Mouse (Mus musculus): ENCODE measurements around the gene Cfap298. TPM values are rescaled to one million over a fixed set of nuclear protein-coding genes. Genes with fewer than 3 reads are reported as not detected.

Cfap298 gene
- polyA plus RNA-seq, 1 experiment, result not detected

GRCm38 (mm10) chr16:90921471-90922159 is 13.3 kb downstream of the Cfap298 start:
- 69% methylated on average over 10 of the region's 10 CpGs for WGBS
- Histone ChIP-seq H3K4me1 (ENCODE audit: control insufficient read depth, insufficient read depth, low read length) (no peaks in the 10 kb centered on the region), H3K27ac (ENCODE audit: insufficient read depth, low read depth, low read length) (no peak overlapping the region), H3K4me3 (ENCODE audit: insufficient read depth, low read depth, low read length) (no peak overlapping the region)
- TF ChIP-seq CTCF (IDR thresholded peaks at IDR 0.05; ENCODE audit: insufficient read depth, low read depth, low read length) (no peak), POLR2A (IDR thresholded peaks at IDR 0.05; ENCODE audit: insufficient read depth, low read depth, low read length) (no peak)

DNA sequence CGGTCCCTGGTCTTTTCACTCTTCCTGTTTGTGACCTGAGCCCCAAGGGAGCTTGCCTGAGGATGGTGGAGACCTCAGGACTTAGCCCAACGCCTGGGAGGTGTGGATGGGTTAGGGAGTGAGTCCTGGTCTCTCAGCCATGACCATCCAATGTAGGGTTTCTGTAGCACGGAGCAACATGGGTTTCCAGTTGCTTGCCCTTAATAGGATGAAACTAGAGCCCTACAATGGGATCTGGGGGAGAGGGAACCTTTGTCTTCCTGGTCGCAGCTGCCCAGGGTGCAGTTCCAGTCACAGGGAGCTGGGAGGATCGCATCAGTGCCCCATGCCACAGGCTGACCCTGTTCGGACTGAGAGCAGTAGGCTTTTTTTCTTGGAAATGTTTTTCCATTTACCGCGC is 17.8 kb downstream of the Cfap298 start:
- no peak overlapping the region for H3K4me3 ChIP-seq (ENCODE audit: insufficient read depth, low read depth, low read length)
- 69% methylated on average over 8 of the region's 8 CpGs for WGBS

GRCm38 (mm10) chr16:90916040-90916481 is 18.9 kb downstream of the Cfap298 start:
- 21% methylated on average over 12 of the region's 12 CpGs for WGBS
- Histone ChIP-seq H3K4me3 (ENCODE audit: insufficient read depth, low read depth, low read length) (no peak overlapping the region), H3K4me1 (ENCODE audit: control insufficient read depth, insufficient read depth, low read length) (no peaks in the 10 kb centered on the region), H3K27ac (ENCODE audit: insufficient read depth, low read depth, low read length) (no peak overlapping the region)
- TF ChIP-seq CTCF (IDR thresholded peaks at IDR 0.05; ENCODE audit: insufficient read depth, low read depth, low read length) (no peak), POLR2A (IDR thresholded peaks at IDR 0.05; ENCODE audit: insufficient read depth, low read depth, low read length) (no peak)

More for the DNA sequence above, 17.8 kb downstream of the Cfap298 start:
- no peak overlapping the region for H3K27ac ChIP-seq (ENCODE audit: insufficient read depth, low read depth, low read length)
- H3K4me1 ChIP-seq (ENCODE audit: control insufficient read depth, insufficient read depth, low read length), result no peaks in the 10 kb centered on the region
- no peak for TF ChIP-seq CTCF (IDR thresholded peaks at IDR 0.05; ENCODE audit: insufficient read depth, low read depth, low read length)
- no peak for TF ChIP-seq POLR2A (IDR thresholded peaks at IDR 0.05; ENCODE audit: insufficient read depth, low read depth, low read length)

DNA sequence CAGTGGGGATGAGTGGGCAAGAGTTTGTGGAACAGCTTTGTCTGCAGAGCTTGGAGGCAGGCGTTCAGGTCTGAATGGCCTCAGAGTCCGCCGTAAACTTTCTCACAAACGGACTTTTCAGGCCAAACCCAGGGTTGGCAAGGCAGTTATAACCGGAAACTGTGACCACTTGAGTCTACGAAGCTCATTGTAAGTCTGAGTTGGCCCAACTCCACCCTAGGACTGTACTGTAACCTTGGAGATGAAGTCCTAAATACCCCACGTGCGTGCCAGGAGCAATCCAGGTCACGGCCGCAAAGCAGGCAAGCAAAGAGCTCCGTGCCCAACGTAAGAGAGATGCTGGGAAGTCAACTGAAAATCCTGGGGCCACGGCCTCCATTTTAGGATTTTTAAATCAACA is 23.1 kb downstream of the Cfap298 start:
- H3K4me3 ChIP-seq (ENCODE audit: insufficient read depth, low read depth, low read length), result no peak overlapping the region
- 62% methylated on average over 13 of the region's 13 CpGs for WGBS
- no peaks in the 10 kb centered on the region for H3K4me1 ChIP-seq (ENCODE audit: control insufficient read depth, insufficient read depth, low read length)
- TF ChIP-seq CTCF (IDR thresholded peaks at IDR 0.05; ENCODE audit: insufficient read depth, low read depth, low read length) (no peak), POLR2A (IDR thresholded peaks at IDR 0.05; ENCODE audit: insufficient read depth, low read depth, low read length) (no peak)
- no peak overlapping the region for H3K27ac ChIP-seq (ENCODE audit: insufficient read depth, low read depth, low read length)

DNA sequence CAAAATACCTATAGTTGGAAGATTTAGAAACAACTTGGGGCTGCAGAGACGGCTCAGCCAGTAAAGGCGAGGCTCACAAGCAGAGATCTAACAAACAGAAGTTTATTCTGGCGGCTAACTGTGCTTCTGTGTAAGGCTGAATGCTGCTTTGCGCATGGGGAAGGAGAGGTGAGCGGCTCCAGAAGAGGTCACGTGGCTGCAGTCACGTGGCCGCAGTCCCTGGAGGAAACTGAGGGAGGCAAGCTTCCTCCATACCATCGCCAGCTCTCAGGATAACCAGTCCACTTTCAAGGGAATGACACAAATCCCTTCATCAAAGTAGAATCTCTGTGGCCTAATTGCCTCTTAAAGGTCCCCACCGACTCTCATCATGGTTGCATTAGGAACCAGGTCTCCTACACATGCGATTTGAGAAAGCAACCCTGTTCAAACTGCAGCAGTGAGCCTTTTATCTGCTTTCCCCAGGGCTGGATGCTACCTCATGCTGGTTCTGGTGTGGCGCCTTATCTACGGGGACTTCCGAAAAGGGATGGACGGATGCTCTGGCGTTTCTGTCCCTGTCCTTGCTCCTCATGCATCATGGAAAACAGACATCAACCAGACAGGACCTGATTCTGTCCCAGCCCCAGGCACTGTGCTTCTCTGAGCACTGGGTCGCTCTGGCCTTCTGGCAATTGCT is 23.9 kb downstream of the Cfap298 start:
- 84% methylated on average over 17 of the region's 17 CpGs for WGBS
- Histone ChIP-seq H3K4me3 (ENCODE audit: insufficient read depth, low read depth, low read length) (no peak overlapping the region), H3K27ac (ENCODE audit: insufficient read depth, low read depth, low read length) (no peak overlapping the region), H3K4me1 (ENCODE audit: control insufficient read depth, insufficient read depth, low read length) (no peaks in the 10 kb centered on the region)
- TF ChIP-seq CTCF (IDR thresholded peaks at IDR 0.05; ENCODE audit: insufficient read depth, low read depth, low read length) (no peak), POLR2A (IDR thresholded peaks at IDR 0.05; ENCODE audit: insufficient read depth, low read depth, low read length) (no peak)

- TF ChIP-seq POLR2A (IDR thresholded peaks at IDR 0.05; ENCODE audit: insufficient read depth, low read depth, low read length) (no peak), CTCF (IDR thresholded peaks at IDR 0.05; ENCODE audit: insufficient read depth, low read depth, low read length) (no peak)
- no peak overlapping the region for H3K27ac ChIP-seq (ENCODE audit: insufficient read depth, low read depth, low read length)
- WGBS, result 76% methylated on average over 7 of the region's 7 CpGs
- H3K4me1 ChIP-seq (ENCODE audit: control insufficient read depth, insufficient read depth, low read length), result no peaks in the 10 kb centered on the region
- no peak overlapping the region for H3K4me3 ChIP-seq (ENCODE audit: insufficient read depth, low read depth, low read length)
Observed at GRCm38 (mm10) chr16:90907250-90907649, 27.7 kb downstream of the Cfap298 start.

DNA sequence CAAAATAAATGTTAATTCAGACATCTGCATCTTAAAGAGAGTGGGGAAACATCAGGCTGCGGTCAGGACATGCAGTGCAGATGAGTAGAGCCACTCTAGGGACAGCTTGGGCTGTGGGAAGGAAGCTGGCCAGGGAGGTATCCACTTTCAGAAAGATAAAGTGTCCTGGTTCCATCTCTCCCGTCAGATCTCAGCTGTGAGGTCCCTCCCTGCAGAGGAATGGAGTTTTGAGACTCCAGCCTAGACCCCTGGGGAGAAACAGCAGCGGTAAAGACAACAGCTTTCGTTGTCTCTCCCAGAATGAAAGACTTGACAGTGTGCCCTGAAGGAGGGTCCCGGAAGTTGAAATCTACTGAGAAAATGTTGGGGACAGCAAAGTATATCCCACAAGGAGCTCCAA is 31.6 kb downstream of the Cfap298 start:
- WGBS, result 69% methylated on average over 5 of the region's 5 CpGs
- TF ChIP-seq POLR2A (IDR thresholded peaks at IDR 0.05; ENCODE audit: insufficient read depth, low read depth, low read length) (no peak), CTCF (IDR thresholded peaks at IDR 0.05; ENCODE audit: insufficient read depth, low read depth, low read length) (no peak)

DNA sequence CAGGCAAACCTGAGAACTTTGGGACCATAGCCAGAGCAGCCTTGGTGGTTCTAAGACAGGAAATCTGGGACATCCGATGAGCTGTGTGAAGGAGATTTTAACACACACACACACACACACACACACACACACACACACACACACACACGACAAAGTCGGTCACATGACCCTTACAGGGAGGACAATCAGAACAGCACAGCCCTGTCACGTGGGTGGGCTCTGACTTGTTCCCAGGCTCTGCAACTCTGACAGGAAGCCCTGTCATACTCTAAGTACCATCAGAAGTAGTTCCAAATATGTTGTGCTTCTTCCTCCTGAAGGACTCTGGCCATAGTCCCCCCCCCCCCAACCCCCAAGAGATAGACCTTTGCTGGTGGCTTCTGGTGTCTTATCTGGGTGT is 33.5 kb downstream of the Cfap298 start:
- 88% methylated on average over 4 of the region's 4 CpGs for WGBS
- H3K4me1 ChIP-seq (ENCODE audit: control insufficient read depth, insufficient read depth, low read length), result no peaks in the 10 kb centered on the region
- H3K4me3 ChIP-seq (ENCODE audit: insufficient read depth, low read depth, low read length), result no peak overlapping the region
- no peak for TF ChIP-seq POLR2A (IDR thresholded peaks at IDR 0.05; ENCODE audit: insufficient read depth, low read depth, low read length)
- no peak for TF ChIP-seq CTCF (IDR thresholded peaks at IDR 0.05; ENCODE audit: insufficient read depth, low read depth, low read length)
- no peak overlapping the region for H3K27ac ChIP-seq (ENCODE audit: insufficient read depth, low read depth, low read length)

More for the DNA sequence above, 31.6 kb downstream of the Cfap298 start:
- H3K27ac ChIP-seq (ENCODE audit: insufficient read depth, low read depth, low read length), result no peak overlapping the region
- H3K4me1 ChIP-seq (ENCODE audit: control insufficient read depth, insufficient read depth, low read length), result no peaks in the 10 kb centered on the region
- H3K4me3 ChIP-seq (ENCODE audit: insufficient read depth, low read depth, low read length), result no peak overlapping the region

DNA sequence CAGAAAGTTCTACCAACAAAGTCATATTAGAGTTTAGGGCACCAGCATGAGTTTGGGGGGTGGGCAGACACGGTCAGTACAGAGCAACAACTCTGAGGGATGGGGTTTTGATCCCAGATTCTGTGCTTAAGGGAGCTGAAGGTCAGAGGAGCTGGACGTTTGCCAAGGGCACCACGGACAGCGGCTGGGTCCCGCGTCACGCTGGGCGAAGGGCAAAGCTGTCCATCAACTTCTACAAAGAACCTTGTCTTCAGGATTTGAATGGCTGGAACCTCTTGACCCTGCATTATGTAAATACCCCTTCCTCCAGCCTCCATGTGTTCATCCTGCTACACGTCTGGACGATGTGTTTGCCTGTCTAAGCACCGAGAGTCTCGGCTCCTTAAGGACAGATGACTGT is 35.4 kb downstream of the Cfap298 start:
- no peak overlapping the region for H3K27ac ChIP-seq (ENCODE audit: insufficient read depth, low read depth, low read length)
- no peak overlapping the region for H3K4me3 ChIP-seq (ENCODE audit: insufficient read depth, low read depth, low read length)
- no peak for TF ChIP-seq CTCF (IDR thresholded peaks at IDR 0.05; ENCODE audit: insufficient read depth, low read depth, low read length)
- TF ChIP-seq POLR2A (IDR thresholded peaks at IDR 0.05; ENCODE audit: insufficient read depth, low read depth, low read length), result no peak
- WGBS, result 49% methylated on average over 12 of the region's 12 CpGs
- no peaks in the 10 kb centered on the region for H3K4me1 ChIP-seq (ENCODE audit: control insufficient read depth, insufficient read depth, low read length)

Data from olfactory bulb, adult 2 months (tissue).